In genomic region chr14:58282708-58283290, GRCm38 (mm10) we compare ENCODE assay signal across 9 mouse cellular contexts.
DNase-seq lines count a peak whose midpoint lies in the region; ATAC-seq lines count a peak whose summit lies in the region.
"Had no signal": no experiment of that assay in that cellular context is flagged by ENCODE, and none has a peak within 500 bp of the region (broad histone marks: within the 10 kb centered on the region; RNA-seq: fewer than 3 reads in every experiment).

No protein-coding gene starts in this region.

- DNase-seq in kidney, adult 11 months: peak; percentile 38
- peak; percentile 72 for DNase-seq in adrenal gland, adult 2 months
- DNase-seq in cerebellum, adult 11-12 months: peak; percentile 5
- peak; percentile 43 for DNase-seq in kidney, adult 9 months
- DNase-seq in limb, embryonic 10.5 days (ENCODE audit: low spot score): no peak

- H3K9ac ChIP-seq in kidney, embryonic 15.5 days: no peak overlapping the region
- H3K9ac ChIP-seq: limb, embryonic 15.5 days had no signal

- H3K9me3 ChIP-seq in kidney, embryonic 15.5 days (replicated peaks): no peaks in the 10 kb centered on the region
- no peaks in the 10 kb centered on the region for H3K9me3 ChIP-seq in limb, embryonic 10.5 days (replicated peaks)
- H3K9me3 ChIP-seq: limb, embryonic 15.5 days had no signal

- H3K4me2 ChIP-seq in kidney, embryonic 15.5 days: no peak overlapping the region
- H3K4me2 ChIP-seq: limb, embryonic 15.5 days had no signal

- WGBS in kidney, embryonic 15.5 days: 66% methylated on average over 15 of the region's 15 CpGs
- 85% methylated on average over 15 of the region's 15 CpGs for WGBS in limb, embryonic 10.5 days

- no peak for ATAC-seq in kidney, embryonic 15.5 days (replicated peaks; ENCODE audit: low FRiP score)
- ATAC-seq in erythroid progenitor cell, adult 5-6 weeks (replicated peaks; ENCODE audit: low FRiP score, poor library complexity, severe bottlenecking): no peak
- no peak for ATAC-seq in activated CD4-positive, CD25-positive, alpha-beta regulatory T cell, adult 4 months

- no peaks in the 10 kb centered on the region for H3K36me3 ChIP-seq in kidney, embryonic 15.5 days
- H3K36me3 ChIP-seq in limb, embryonic 10.5 days: no peaks in the 10 kb centered on the region
- H3K36me3 ChIP-seq: limb, embryonic 15.5 days had no signal

- 0 out of 2 replicates have a peak, but pooled peaks cover 3% of the 10 kb centered on the region for H3K4me1 ChIP-seq in kidney, embryonic 15.5 days
- H3K4me1 ChIP-seq in limb, embryonic 10.5 days: peaks cover 8% of the 10 kb centered on the region; the same call in 1 of the 2 replicates

- no peak overlapping the region for H3K27ac ChIP-seq in kidney, embryonic 15.5 days
- no peak overlapping the region for H3K27ac ChIP-seq in limb, embryonic 10.5 days
- H3K27ac ChIP-seq: limb, embryonic 15.5 days had no signal

- H3K4me3 ChIP-seq in kidney, embryonic 15.5 days (replicated peaks): no peak overlapping the region
- no peak overlapping the region for H3K4me3 ChIP-seq in limb, embryonic 10.5 days
- H3K4me3 ChIP-seq: limb, embryonic 15.5 days had no signal

- H3K27me3 ChIP-seq in kidney, embryonic 15.5 days: no peaks in the 10 kb centered on the region
- no peaks in the 10 kb centered on the region for H3K27me3 ChIP-seq in limb, embryonic 10.5 days (ENCODE audit: low read depth, poor library complexity, severe bottlenecking)
- H3K27me3 ChIP-seq: limb, embryonic 15.5 days had no signal
